Mouse (Mus musculus) testis, adult 2 months (tissue): ENCODE data around the gene Olfr223.

Experiments used
- CTCF ChIP-seq: fragments of 200-500 bp; IDR thresholded peaks from 2 replicates; pipeline ENCODE4 v1.5.1; 2012; ENCODE audit warnings: low read depth, mild to moderate bottlenecking, inconsistent platforms, low read length, moderate library complexity; ENCODE audit not compliant: control insufficient read depth, insufficient read depth, insufficient replicate concordance
- POLR2A ChIP-seq: fragments of 200-500 bp; IDR thresholded peaks from 2 replicates; pipeline ENCODE4 v1.6.1; 2012; ENCODE audit warnings: low read depth, mild to moderate bottlenecking, inconsistent platforms, low read length, moderate library complexity; ENCODE audit not compliant: control insufficient read depth

DNA sequence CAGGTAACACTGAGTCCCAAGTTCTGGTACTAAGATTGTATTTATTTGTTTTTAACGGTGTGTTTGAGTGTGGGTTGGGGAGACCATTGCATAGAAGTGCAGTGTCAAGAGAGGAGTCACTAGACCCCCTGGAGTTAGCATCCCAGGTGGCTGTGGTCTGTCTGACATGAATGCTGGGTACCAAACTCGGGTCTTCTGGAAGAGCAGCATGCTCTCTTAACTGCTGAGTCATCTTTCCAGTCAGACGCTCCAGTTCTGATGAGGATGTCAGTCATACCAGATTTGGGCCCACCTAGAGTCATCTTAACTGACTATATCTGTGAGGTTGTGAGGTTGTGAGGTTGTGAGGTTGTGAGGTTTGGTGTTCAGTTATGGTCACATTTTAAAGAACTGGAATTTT lies 32.2 kb downstream of the Olfr223 start:
- no peak for TF ChIP-seq CTCF
- TF ChIP-seq POLR2A = no peak
